Mouse (Mus musculus): ENCODE data around the gene Rai1.

Gene Rai1

DNA sequence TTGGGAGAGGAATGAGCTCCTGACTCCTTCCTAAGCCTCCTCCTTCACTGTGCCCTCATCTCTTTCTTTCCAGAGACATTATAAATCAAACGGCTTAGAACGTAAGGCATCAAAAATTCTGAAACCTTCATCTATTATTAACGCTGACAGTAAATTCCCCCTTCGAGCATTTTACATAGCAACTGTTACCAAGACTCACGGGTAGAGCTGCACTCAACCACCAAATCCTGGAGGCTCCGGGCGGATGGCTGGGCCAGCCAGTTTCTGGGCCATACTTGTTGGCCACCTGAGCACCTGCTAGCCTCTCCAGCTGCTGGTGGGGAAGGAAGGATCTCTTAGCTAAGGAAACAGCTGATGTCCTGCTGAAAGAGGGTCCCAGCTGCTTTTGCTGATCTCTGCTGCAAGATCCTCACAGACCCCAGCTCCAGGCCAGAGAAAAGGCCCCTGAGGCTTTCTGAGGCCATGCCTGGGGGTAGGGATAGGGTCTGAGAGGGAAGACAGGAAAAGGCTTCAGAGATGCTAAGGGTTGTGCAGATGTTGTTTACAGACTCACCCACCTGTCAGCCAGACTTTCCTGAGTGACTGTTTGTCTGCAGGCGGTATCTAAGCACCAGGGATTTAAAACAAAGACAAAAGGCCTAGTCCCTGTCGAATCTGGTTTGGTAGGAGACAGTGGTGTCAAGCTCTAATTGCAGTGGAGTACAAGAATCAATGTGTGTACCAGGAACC is 56.5 kb downstream of the Rai1 start:
- DNase-seq (ENCODE audit: low read depth, low spot score): peak; percentile 25

DNA sequence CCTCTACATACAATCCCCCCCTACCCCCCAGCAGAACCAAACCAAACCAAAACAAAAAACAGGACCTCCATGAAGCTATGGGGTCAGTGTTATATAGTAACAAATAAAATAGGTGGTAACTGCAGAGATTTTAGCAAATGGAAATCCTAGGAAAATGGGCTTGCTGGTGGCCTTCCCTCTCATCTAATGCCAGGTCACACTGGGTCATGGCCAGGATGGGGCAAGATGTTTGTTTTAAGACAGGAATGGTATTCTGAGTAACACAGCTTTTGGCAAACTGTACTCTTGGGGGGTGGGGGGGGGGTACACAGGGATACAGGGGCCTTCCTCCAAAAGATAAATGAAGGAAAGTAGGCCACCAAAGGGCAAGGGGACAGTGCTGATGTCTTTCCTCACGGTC is 57.7 kb downstream of the Rai1 start:
- DNase-seq (ENCODE audit: low read depth, low spot score): no peak

GRCm38 (mm10) chr11:60163362-60163761 is 58.5 kb downstream of the Rai1 start:
- no peak for DNase-seq (ENCODE audit: low read depth, low spot score)

GRCm38 (mm10) chr11:60164450-60164849 is 59.6 kb downstream of the Rai1 start:
- no peak for DNase-seq (ENCODE audit: low read depth, low spot score)

DNA sequence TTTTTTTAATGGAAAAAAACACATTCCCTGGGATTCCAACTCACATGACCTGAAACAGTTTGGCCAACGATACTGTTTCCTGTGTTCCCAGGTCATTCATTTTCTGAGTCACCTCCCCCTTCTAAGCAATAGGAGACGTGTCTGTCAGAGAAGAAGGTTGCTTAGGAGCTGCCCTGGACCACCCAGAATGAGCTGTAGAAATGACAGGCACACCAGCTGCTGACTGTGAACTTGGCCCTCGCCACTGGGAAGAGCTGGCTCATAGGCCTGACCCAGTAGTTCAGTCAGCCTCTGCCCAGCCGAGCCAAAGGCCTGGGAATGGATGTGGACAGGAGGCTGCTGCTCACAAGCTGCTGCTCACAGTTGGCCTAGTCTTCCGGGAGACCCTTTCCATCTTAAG is 60.3 kb downstream of the Rai1 start:
- no peak for DNase-seq (ENCODE audit: low read depth, low spot score)

GRCm38 (mm10) chr11:60168780-60169179 is 64.0 kb downstream of the Rai1 start:
- no peak for DNase-seq (ENCODE audit: low read depth, low spot score)

DNA sequence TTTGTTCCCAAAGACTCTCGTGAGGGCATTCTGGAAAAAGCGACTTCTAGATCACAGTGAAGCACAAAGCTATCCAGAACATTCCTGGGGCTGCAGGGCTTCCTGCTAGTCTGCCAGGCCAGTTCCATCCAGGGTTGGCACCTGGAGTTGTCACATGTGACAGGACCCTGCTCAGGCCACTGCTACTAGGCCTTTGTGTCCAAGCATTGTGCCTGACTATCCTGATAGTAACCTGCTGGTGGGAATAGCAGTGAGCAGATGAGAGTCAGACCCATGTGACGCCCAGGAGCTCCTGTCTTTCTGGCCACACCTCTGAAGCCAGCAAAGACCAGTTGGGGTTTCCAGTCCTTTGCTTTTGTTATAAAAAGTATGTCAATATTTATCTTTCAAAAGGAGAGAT is 67.3 kb downstream of the Rai1 start:
- no peak for DNase-seq (ENCODE audit: low read depth, low spot score)

DNA sequence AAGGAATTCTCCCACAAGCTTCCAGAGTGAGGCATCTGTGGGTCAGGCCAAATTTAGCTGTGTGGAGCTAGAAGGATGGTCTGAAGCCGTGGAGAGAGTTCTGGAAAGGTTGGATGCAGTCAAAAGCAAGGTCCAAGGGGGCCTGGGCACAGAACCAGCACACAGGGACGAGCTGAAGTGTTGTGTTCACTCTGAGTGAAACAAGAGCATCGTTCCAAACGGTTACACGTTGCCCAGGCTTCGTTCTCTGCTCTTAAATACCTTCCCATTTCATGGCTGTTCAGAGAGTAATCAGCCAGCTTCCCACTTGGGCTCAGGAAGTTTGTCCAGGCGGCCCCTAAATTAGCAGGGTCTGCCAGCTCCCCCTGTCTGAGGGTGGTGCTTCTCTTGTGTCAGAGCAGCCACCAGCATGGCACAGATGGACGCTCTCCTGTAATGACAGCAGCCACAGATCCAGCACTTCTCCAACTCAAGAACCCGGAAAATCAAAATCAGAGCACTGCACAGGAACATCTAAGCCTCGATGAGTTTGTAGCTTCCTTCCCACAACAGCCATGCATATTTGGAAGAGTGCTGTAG is 68.9 kb downstream of the Rai1 start:
- no peak for DNase-seq (ENCODE audit: low read depth, low spot score)

DNA sequence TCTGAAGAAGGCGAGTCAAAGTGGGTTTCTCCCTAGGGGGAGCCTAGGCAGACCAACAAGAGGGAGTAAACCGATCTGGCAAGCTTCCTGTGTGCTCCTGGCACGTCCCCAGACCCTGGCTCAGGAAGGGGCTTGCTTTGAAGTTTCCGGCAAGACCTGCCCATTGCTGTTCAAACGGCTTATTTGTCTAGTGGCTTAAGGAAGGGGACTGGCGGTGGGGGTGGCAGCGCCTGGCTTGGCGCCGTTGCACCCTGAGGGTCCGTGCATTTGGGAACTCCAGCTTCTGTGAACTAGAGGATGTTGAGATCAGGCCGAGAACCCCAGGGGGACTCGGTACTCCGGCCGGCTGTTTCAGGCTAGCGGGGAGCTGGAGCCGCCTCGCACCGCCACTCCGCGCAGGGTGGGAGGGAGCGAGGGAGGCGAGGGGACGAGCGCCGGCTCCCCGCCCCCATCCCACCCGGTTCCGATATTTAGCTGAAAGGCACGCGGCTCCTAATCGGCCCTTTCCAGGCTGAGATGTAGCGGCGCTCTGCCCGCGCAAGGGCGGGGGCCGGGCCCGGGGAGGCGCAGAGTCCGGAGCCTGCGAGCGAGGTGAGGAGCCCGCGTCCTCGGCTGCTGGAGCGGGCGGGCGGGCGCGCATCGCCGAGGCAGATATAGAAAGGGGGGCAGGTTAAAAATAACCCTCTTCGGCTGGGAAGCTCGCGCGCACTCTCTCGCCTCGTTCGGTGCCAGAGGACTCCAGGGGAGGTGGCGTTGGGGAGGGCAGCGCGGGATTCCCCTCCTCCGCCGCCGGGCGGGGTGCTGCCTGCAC is 70.8 kb downstream of the Rai1 start:
- peak; percentile 83 for DNase-seq (ENCODE audit: low read depth, low spot score)

DNA sequence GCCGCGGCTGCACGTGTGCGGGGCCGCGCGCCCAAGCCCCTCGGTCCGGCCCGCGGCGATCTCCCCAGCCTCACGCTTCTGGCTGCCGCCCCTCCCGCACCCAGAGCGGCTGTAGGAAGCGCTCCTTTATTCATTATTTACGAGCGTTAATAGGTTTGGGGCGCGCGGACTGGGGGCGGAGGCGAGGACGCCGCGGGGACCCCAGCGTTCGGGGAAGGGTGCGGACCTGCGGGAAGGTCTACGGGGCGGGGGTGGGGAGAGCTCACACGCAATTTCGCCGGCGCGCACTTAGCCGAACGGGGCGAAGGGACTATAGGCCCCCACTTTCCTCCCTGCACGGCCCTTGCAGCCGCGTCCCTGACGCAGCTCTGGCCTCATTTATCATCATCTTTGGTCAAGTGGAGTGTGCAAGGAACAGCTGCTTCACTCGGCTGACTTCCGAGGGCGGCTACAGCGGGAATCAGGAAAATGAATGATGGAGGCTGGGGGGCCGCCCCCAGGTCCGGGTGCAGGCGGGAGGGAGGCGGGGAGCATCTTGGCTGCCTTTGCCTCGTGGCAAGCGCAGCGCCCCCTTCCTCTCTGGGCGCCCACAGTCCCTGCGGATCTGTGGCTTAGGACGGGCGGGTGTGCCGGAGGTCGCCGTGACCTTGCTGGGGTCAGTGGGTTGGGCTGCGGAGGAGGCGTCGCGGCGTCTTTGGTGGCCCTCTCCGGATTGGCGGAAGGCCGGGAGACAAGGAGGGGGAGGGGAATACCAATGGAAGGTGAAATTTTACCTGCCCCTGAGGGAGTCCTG is 71.6 kb downstream of the Rai1 start:
- DNase-seq (ENCODE audit: low read depth, low spot score): peak; percentile 97

DNA sequence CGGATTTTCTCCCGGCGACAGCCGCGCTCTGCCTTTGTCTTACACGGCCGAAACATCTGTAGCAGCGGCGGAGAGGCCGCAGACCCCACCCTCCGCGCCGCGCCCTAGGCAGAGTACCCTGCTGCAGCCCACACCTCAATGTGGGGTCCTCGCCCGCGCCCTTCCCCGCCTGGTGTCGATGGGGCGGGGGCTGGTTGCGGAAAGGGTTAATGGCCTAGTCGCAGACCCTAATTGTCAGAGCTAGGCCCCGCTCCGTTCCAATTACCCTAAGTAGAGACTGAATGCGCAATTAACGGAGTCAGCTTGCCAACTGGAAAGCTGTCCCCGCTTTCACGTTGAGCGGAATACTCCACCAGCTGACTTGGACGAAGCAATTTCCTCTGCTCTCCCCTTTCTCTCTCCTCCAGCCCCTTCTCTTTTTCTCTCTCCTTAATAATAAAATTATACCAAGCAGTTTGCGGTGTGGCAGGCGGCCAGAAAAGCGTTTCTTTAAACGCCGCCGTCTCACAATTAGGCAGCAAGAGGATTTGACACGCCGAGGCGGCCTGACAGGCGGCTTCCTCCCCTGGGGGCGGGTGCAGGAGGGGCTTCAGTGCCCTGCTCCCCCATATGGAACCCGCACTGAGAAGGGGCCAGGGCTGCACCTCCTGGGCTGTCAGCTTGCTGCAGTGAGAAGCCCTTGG is 72.3 kb downstream of the Rai1 start:
- no peak for DNase-seq (ENCODE audit: low read depth, low spot score)

GRCm38 (mm10) chr11:60178005-60178404 is 73.2 kb downstream of the Rai1 start:
- no peak for DNase-seq (ENCODE audit: low read depth, low spot score)

DNA sequence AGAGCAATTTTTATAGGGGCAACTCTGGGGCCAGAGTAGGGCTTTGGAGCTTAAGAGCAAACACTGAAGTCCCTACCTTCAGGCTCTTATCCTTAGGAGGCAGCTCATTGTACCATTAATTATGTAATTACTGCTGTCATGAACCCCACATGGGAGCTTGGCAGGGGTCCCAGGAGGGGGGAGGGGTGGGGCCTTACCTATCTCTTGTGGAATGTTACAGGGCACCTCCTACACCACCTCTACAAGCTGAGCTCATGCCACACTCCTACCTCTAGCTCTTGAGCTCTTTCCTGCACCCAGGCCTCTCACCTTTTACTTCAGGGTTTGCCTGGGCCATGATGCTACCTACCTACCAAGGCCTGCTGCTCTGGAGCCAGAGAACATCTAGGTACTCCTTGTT is 73.7 kb downstream of the Rai1 start:
- no peak for DNase-seq (ENCODE audit: low read depth, low spot score)

DNA sequence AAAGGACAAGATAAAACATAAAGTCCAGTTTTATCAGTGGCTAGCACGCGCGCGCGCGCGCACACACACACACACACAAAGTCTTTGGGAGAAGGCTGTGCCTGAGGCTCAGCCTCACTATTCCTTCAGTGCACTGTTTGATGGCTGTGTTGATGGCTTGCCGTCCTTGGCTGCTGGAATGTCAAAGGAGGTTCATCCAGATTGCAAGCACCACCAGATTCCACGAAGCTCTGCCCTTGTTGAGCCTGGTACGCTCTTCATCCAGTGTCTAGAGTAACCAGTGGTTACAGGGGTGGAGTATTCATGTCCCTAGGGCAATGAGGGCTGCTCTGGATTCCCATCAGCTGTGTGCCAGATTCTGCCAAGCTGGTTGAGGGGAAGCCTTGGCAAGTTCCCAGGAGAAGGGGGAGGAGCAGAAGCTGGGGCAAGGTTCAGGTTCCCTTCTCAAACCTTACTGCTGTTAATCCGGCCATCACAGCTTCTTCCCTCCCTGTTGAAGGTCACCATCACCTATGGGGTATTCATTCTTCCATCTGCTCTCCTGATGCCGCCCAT is 77.4 kb downstream of the Rai1 start:
- DNase-seq (ENCODE audit: low read depth, low spot score): peak; percentile 70

DNA sequence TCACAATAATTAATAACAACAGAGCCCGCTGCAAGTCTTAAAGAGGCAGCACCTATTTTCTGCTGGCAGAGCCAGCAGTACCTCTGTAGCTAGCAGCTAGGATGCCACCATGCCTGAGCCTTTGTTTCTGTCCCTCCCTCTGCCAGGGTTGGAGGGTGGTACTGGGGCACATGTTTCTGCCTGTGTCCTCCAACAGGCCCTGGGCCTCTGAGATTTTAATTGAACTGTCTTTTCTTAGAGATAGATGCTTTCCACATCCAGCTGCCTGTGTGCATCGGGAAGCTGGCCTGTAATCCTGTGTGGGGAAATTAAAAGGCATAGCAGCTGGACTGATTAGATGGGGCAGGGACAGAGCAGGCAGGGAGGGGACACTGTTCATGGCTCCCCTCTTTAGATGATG is 77.9 kb downstream of the Rai1 start:
- DNase-seq (ENCODE audit: low read depth, low spot score): no peak

DNA sequence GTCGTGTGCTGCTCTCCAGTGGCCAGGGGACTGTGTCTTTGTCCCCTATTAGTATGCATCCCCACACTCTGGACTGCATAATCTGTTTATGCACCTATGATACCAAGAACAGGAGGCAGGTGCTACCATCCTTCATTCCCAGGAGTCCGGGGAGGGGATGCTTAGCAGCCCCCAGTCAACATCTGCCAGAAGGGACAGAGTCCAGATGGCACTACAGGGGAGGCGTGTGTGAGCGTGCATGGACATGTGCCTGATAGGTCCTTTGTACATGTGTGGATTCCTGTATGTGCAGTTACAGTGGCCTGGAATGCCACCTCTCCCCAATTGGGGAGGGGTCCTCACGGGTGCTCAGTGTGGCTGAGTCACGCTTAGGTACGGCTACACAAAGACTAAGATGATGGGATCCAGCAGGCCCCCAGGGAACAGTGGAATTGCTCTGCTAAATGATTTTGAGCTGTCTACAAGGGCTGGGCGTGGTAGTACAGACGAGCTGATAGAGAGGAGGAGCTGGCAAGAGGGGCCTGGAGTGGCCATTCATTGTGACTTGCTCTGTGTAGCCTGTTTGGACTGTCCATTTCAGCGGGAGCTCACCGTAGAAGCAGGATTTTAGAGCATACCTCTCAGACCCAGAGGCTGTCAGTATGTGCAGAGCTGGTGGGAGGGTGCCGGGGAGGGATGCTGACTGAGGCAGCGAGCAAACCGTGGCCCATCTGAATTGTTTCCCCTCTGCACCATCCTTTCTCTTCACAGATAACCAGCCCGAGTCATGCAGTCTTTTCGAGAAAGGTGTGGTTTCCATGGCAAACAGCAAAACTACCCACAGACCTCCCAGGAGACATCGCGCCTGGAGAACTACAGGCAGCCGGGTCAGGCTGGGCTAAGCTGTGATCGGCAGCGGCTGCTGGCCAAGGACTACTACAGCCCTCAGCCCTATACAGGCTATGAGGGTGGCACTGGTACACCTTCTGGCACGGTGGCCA is 79.8 kb downstream of the Rai1 start:
- no peak for DNase-seq (ENCODE audit: low read depth, low spot score)

GRCm38 (mm10) chr11:60185396-60186231 is 80.8 kb downstream of the Rai1 start:
- no peak for DNase-seq (ENCODE audit: low read depth, low spot score)

- DNase-seq (ENCODE audit: low read depth, low spot score): no peak
Observed at GRCm38 (mm10) chr11:60187070-60187469, 82.3 kb downstream of the Rai1 start.

GRCm38 (mm10) chr11:60188275-60188853 is 83.6 kb downstream of the Rai1 start:
- peak; percentile 47 for DNase-seq (ENCODE audit: low read depth, low spot score)

Data from ZHBTc4 (cell line).